Mouse (Mus musculus) adipocyte (in vitro differentiated cells): ENCODE results near the gene AC124108.1.

Source experiments
- DNase-seq: peaks from one replicate; pipeline ENCODE4 v3.0.0-alpha.2; 2016; ENCODE audit warnings: low spot score

Gene AC124108.1

GRCm38 (mm10) chr1:132246137-132246536 is 54.9 kb downstream of the AC124108.1 start:
- DNase-seq = no peak

GRCm38 (mm10) chr1:132246641-132247040 is 55.4 kb downstream of the AC124108.1 start:
- no peak for DNase-seq

GRCm38 (mm10) chr1:132254467-132254866 is 63.2 kb downstream of the AC124108.1 start:
- DNase-seq = no peak
